Mouse (Mus musculus) heart, postnatal 0 days (tissue): ENCODE measurements at regions not wholly inside any gene's neighbourhood (a gene's known extent, or its start where the extent isn't known, plus 50 kb on each side); places are given as distances from the start of the nearest gene placed in this dataset.

Experiments
- ATAC-seq: fragments of 200-750 bp; cut with Nextera tagmentation; 2 replicates; pipeline ENCODE4 v1.8.0; 2017; ENCODE audit warnings: low read depth, moderate number of reproducible peaks, moderate library complexity; ENCODE audit not compliant: insufficient read depth
- DNase-seq: peaks from one replicate; pipeline ENCODE4 v3.0.0-alpha.2; 2016; ENCODE audit warnings: low spot score
- H3K27ac ChIP-seq: fragments of 300-500 bp; sonication (generic); 2 replicates; pipeline ENCODE4 v1.5.1; 2014; ENCODE audit warnings: low read depth, mild to moderate bottlenecking
- H3K27me3 ChIP-seq: fragments of 300-500 bp; sonication (generic); 2 replicates; pipeline ENCODE4 v1.6.1; 2014; ENCODE audit warnings: low read length, mixed read lengths; ENCODE audit not compliant: control insufficient read depth, insufficient read depth
- H3K36me3 ChIP-seq: fragments of 300-500 bp; sonication (generic); replicated peaks from 2 replicates; pipeline ENCODE4 v1.6.1; 2014; ENCODE audit warnings: low read length, mixed read lengths; ENCODE audit not compliant: control insufficient read depth, insufficient read depth
- H3K4me1 ChIP-seq: fragments of 300-500 bp; sonication (generic); 2 replicates; pipeline ENCODE4 v1.6.1; 2014; ENCODE audit warnings: antibody characterized with exemption; ENCODE audit not compliant: control insufficient read depth, insufficient read depth
- H3K4me2 ChIP-seq: fragments of 300-500 bp; sonication (generic); 2 replicates; pipeline ENCODE4 v1.6.1; 2014; ENCODE audit warnings: low read depth, mild to moderate bottlenecking, low read length, moderate library complexity
- H3K4me3 ChIP-seq: fragments of 300-500 bp; sonication (generic); 2 replicates; pipeline ENCODE4 v1.5.1; 2014; ENCODE audit warnings: low read depth, low read length
- H3K9ac ChIP-seq: fragments of 300-500 bp; sonication (generic); replicated peaks from 2 replicates; pipeline ENCODE4 v1.6.1; 2014; ENCODE audit warnings: low read depth, low read length, mixed read lengths
- H3K9me3 ChIP-seq: fragments of 300-500 bp; sonication (generic); replicated peaks from 2 replicates; pipeline ENCODE4 v1.6.1; 2016; ENCODE audit warnings: low read length; ENCODE audit not compliant: control insufficient read depth
- CTCF ChIP-seq: IDR thresholded peaks from 2 replicates; pipeline ENCODE4 v1.5.1; 2016; ENCODE audit warnings: antibody characterized with exemption, control low read depth, low read depth
- EP300 ChIP-seq: IDR thresholded peaks from 2 replicates; pipeline ENCODE4 v1.6.1; 2016; ENCODE audit warnings: antibody characterized with exemption, low read depth
- WGBS: fragments of 180-500 bp; shearing (Covaris S2); extraction: QIAGEN DNeasy Blood & Tissue Kit; methylation state at CpG from one replicate; pipeline ENCODE4 v1.1.7; 2014; 5-methylcytosine and 5-hydroxymethylcytosine counted together

DNA sequence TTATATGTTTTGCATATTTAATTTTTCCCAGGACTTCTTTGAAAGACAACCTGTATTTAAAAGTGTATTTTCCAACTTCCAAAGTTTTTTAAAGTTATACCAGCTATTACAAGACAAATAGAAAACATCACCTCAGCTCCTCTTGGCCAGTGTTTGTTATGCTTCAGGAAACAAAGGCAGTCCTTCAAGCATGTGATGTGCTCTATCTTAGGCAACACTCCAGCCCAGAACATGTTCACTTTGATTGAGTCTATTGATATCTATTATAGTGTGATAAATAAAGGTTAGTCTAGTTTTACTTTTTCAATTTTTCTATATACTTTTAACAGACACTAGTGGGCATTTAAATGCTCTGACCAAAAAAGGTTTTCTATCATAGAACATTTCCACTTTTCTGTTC, 289.9 kb upstream of the Htr2a start:
- ATAC-seq (no peak), DNase-seq (no peak)
- H3K4me2 ChIP-seq = no peak overlapping the region
- no peak for TF ChIP-seq EP300
- no peak for TF ChIP-seq CTCF
- no peak overlapping the region for H3K9ac ChIP-seq
- H3K36me3 ChIP-seq = no peaks in the 10 kb centered on the region
- H3K27ac ChIP-seq = no peak overlapping the region
- no peaks in the 10 kb centered on the region for H3K9me3 ChIP-seq
- H3K27me3 ChIP-seq = no peaks in the 10 kb centered on the region
- H3K4me3 ChIP-seq = no peak overlapping the region
- H3K4me1 ChIP-seq = no peaks in the 10 kb centered on the region

DNA sequence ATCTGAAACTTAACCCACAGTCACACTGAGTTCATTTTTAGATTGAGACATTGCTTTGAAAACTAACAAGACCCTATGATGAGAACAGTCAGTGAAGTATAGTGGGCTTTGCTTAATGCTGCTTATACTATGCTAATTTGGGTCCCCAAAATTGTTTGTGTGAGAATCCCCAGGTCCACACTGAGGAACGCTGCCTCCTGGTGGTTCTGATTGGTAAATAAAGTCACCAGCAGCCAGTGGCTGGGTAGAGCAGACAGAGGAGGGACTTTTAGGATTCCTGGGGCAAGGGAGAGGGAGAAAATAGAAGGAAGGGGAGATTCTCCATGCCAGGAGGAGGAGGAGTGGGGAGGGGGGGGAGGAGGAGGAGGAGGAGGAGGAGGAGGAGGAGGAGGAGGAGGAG, 288.4 kb upstream of the Htr2a start:
- Histone ChIP-seq H3K36me3 (no peaks in the 10 kb centered on the region), H3K4me3 (no peak overlapping the region), H3K27me3 (no peaks in the 10 kb centered on the region), H3K27ac (no peak overlapping the region), H3K9ac (no peak overlapping the region), H3K4me2 (no peak overlapping the region), H3K4me1 (no peaks in the 10 kb centered on the region), H3K9me3 (no peaks in the 10 kb centered on the region)
- no peak for DNase-seq
- 23% methylated on average over 1 of the region's 1 CpGs for WGBS
- TF ChIP-seq EP300 = no peak
- peak; percentile 29 for TF ChIP-seq CTCF
- ATAC-seq = no peak

GRCm38 (mm10) chr14:74358730-74359444, 281.8 kb upstream of the Htr2a start:
- H3K9ac ChIP-seq = no peak overlapping the region
- H3K9me3 ChIP-seq = no peaks in the 10 kb centered on the region
- no peak overlapping the region for H3K4me2 ChIP-seq
- H3K27ac ChIP-seq = no peak overlapping the region
- DNase-seq = no peak
- no peak overlapping the region for H3K4me3 ChIP-seq
- WGBS = 62% methylated on average over 5 of the region's 5 CpGs
- no peaks in the 10 kb centered on the region for H3K36me3 ChIP-seq
- H3K27me3 ChIP-seq = no peaks in the 10 kb centered on the region
- no peak for ATAC-seq
- TF ChIP-seq EP300 = no peak
- TF ChIP-seq CTCF = no peak
- no peaks in the 10 kb centered on the region for H3K4me1 ChIP-seq

DNA sequence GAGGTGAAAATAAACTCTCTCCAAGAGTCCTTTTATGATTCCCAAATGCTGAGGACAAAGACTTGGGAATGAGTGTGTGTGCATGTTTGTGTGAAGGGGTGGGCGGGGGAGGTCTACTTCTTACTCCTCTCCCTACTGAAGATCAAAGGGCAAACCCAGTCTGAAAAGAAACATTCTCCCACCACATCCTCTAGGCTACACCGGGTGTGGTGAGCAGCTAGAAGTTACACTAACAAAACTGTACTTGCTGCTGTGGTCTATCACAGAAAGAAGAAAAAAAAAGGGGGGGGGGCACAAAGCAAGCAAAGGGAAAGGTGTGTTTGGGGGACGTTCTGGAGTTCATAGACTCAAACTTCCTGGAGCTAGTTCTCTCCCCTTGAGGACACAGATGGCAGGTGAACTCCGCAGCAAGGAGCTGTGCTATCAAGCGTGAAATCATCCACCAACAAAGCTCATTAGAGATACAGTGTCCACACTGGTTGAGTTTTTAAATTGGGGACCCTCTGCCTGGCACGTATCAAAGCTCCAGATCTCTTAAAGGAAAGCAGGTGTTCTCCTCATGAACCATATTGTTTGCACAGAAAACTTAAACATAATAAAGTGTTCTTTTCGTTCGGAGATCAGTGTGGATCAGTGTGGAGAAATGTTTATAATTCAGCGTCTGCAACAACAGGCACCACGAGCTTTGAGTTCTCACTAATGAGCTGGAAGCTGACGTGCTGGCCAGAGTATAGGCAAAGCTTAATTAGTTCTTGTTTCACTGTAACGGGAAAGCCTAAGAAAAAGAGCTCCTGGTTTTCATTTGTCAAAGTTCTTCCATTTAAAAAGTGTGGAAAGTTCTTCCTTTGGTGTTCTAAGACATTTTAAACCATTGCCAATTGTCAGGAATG, 280.7 kb upstream of the Htr2a start:
- H3K27me3 ChIP-seq = no peaks in the 10 kb centered on the region
- no peak for ATAC-seq
- no peak overlapping the region for H3K4me3 ChIP-seq
- no peaks in the 10 kb centered on the region for H3K9me3 ChIP-seq
- TF ChIP-seq CTCF (no peak), EP300 (no peak)
- H3K27ac ChIP-seq = no peak overlapping the region
- H3K4me1 ChIP-seq = no peaks in the 10 kb centered on the region
- H3K4me2 ChIP-seq = no peak overlapping the region
- H3K36me3 ChIP-seq = no peaks in the 10 kb centered on the region
- no peak for DNase-seq
- no peak overlapping the region for H3K9ac ChIP-seq
- WGBS = 64% methylated on average over 12 of the region's 12 CpGs

DNA sequence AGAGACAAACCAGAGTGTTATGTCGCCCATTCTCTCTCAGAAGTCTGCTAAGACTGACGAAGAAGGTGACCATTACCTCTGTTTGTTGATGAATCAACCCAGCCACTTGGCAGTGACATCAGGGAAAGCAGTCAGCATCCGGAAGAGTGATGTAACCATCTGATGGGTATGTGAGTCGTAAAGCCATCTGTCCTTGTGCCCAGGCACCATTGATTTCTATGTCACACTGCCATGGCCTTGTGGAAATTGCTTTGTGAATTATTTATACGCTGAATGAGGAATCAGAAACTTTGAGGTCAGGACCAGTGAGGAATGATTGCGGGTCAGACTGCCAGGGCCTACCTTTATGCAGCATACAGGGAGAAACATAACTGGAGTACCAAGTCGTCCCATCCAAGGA, 256.2 kb upstream of the Htr2a start:
- 72% methylated on average over 7 of the region's 7 CpGs for WGBS
- Histone ChIP-seq H3K9me3 (no peaks in the 10 kb centered on the region), H3K27me3 (no peaks in the 10 kb centered on the region), H3K4me2 (no peak overlapping the region), H3K9ac (no peak overlapping the region), H3K27ac (no peak overlapping the region), H3K4me3 (no peak overlapping the region), H3K36me3 (no peaks in the 10 kb centered on the region), H3K4me1 (no peaks in the 10 kb centered on the region)
- ATAC-seq (no peak), DNase-seq (no peak)
- TF ChIP-seq EP300 = no peak
- TF ChIP-seq CTCF = no peak
